Mouse (Mus musculus): Measurements from ENCODE around the gene Pla2g7.

Gene Pla2g7

DNA sequence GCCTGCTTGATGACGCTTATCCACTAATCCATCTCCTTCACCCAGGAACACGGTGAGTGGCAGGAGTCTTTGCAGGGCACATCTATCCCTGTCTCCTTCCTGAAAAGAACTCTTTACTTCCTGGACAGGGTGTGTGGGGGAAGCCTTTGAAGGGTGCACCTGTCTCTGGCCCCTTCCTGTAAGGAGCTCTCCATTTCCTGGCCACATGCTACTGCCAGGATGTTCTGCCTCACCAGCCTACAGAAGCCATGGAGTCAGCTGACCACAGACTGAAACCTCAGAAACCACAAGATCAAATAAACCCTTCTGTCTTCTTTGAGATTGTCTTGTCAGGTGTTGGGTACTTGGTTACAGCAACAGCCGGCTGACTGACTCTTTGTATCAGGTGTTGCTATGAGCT, 77.2 kb downstream of the Pla2g7 start:
- no peak for DNase-seq (ENCODE audit: low spot score in 2 of 2)

GRCm38 (mm10) chr17:43646925-43647324, 79.0 kb downstream of the Pla2g7 start:
- no peak for DNase-seq (ENCODE audit: low spot score in 2 of 2)

DNA sequence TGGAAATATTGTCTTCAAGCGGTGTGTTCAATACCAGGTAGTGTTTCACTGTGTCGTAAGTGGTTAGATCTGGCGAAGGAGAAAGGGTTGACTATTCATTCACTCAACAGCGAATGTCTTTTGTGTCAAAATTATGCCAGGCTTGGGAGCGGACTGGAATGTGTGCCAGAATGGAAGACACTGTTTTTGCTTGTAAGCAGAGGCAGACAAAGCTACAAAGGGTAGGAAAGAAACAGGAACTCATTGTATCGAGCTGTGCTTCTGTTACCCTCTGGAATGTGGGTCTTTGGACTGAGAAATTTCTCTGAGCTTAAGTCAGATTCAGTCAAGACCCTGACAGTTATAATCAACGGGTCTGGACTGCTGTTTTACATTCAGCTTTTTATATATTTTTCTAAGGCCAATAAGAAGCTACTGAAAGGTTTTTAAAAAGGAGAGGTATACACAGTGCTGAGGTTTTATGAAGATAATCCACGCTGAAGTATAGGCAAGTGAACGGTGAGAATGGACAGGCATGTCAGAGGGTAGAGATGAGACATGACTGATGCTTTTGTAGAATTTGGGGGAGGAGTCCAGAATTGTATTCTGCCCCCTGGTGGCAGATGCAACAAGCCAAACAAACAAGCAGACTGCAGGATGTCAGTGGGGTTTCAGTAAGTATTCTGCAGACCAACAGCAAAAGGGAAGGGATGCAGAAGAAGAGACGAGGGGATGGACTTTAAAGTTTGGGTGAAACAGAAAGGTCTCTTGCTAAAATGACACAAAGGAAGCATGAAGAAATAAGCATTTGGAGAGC, 81.9 kb downstream of the Pla2g7 start:
- peak in 1 of 2 experiments; percentile 14 for DNase-seq (ENCODE audit: low spot score in 2 of 2)

DNA sequence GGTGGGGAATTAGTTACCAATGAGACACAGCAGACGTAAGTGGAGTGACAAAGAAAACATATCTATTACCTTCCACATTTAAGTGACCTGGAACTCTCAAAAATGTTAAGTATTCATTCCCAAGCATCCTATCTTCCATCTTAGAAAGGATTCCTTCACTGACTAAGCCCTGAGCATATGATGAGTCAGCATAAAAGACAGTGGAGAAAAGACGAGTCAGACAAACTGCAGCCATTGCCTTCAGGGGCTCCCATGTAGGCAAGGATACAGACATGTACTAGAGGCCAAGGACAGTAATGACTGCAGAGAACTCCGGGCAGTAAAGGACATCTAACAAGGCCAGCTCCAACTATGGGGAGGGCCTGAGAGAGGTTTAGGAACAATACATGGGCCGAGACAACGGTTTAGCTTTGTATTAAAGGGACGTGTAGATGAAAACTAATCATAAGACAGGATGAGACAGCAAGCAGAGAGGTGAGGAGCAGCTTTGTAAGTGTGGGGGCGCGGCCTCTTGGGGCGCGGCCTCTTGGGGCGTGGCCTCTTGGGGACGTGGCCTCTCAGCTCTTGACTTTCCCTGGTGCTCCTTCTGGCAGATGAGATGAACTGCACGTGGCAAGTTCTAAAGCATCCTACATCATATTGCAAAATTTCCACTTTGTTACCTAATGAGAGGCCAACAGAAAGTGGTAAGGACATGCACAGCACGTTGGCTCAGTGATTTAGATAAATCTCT, 83.6 kb downstream of the Pla2g7 start:
- DNase-seq (ENCODE audit: low spot score in 2 of 2): no peak

Data from right cerebral cortex, adult 2 months (tissue).